Mouse (Mus musculus) monocyte, adult 5-6 weeks (primary cell): ENCODE results near the gene Ccnf. TPM values are rescaled to one million over a fixed set of nuclear protein-coding genes. Genes with fewer than 3 reads are reported as not detected.

Experiments used
- ATAC-seq: fragments of 153-309, 156-312 bp; replicated peaks from 2 replicates; pipeline ENCODE4 v1.8.0; 2017; ENCODE audit warnings: mild to moderate bottlenecking; ENCODE audit not compliant: low TSS enrichment, insufficient number of reproducible peaks, severe bottlenecking, poor library complexity, low FRiP score
- total RNA-seq: library from RNA; stranded (forward); fragments of 200-1000, 200-491, 200-594 nt; gene quantifications from 3 replicates; pipeline ENCODE4 v1.2.3, GENCODE M21; 2017

Ccnf gene
- total RNA-seq, result 1.6 to 4.6 TPM (median 2.0 TPM) in 3 replicates

DNA sequence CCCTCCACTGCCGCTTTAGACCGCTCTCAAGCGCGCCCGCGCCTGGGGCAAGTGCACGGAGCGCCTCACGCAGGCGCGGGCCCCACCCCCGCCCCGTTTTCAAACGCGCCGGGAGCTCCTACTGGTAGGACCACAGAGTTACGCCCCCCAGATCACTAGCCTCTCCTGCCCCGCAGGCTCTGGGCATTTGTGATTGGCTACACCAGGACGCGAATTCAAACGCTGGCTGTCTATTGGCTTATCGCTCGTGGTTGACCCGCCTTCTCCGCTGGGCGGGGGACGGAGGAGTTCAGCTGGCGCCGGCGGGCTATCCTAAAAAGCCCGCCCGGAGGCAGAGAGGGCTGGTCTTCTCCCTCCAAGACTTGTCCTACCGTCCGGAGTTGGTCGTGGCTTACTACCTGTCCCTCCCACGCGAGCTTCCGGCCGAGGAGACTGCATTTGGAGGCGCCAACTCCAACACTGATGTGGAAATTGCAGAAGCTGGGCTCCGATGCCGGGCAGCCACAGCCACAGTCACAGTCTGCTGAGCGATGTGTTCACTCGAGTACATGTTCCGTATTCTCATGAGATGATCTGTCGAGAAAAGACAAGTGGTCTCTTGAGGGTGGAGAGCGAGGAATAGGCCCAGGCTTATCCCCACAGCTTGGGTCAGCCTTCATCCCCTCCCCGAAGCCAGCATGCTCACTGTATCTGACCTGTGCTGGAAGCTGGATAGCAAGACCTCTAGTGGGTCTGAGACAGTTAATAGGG is at the start of gene Ccnf:
Gene Ccnf, minus strand, starts transcription at position 165 of the 750 bp plus-strand sequence.
- peak; percentile 100 for ATAC-seq

DNA sequence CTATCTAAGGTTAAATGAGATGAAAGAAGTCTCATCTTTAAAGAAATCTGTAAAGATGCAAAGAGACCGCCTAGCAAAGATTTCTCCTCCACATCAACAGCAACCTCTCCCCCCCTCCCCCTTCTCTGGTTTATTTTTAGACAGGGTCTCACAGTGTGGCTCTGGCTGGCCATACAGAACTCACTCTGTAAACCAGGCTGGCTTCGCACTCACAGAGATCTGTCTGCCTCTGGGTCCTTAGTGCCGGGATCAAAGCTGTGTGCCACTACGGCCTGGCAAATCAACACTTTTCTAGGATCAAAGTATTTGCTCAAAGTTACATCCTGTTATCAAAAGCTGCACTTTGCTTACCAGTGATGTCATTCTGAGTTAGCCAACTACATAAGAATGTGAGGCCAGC is 49.4 kb upstream of the Ccnf start:
- no peak for ATAC-seq

DNA sequence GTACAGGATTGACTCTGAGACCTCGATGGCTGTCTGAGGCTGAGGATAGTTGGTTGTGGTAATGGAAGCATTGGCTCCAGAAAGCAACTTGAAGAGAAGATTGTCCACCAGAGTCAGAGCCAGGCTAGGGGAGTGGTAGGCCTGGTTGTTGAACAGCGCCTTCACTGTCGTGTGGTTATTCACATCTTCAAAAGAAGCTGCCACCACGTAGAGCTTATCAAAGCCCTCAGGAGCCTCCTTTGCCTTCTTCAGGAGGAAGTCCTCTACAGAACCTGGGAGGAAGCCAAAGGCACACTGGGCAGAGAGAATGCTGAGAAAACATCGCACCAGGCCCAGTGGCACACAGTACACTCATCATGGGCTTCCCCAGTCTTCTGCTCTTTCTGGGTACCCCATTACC is 38.1 kb upstream of the Ccnf start:
- ATAC-seq, result no peak

DNA sequence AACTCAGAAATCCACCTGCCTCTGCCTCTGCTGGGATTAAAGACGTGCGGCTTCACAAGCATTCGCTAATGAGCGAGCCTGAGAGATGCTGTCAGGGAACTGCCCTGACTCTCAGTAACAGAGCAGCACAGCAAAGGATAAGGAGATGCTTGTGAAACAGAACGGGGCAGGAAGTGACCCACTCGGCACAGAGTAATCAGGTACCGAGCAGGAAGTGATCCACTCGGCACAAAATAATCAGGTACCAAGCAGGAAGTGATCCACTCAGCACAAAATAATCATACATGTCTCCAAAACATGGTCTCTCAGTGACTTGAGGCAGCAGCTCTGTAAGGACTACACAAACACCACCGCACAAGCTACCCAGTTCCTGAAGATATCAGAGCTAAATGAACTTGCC is 37.2 kb upstream of the Ccnf start:
- ATAC-seq, result no peak

DNA sequence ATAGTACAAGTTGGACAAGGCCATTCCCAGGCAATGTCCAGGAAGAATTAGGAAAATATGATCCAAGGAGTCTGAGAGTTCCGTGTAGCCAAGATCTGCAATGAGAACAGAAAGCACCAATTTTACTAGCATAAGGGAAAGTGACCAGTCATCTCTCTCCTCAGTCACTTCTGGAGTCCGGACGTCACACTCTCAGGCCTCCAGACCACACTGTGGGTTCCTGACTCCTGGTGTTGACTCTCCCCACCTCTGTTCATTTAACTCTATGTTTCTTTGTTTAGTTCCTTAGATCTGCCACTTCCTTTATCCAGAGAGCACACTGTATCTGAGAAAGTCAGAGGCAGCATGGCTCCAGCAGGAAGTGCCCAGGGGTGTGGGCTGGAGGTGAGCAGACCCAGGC is 34.4 kb upstream of the Ccnf start:
- 0 out of 2 replicates have a peak, but pooled peaks have one; percentile 27 for ATAC-seq

DNA sequence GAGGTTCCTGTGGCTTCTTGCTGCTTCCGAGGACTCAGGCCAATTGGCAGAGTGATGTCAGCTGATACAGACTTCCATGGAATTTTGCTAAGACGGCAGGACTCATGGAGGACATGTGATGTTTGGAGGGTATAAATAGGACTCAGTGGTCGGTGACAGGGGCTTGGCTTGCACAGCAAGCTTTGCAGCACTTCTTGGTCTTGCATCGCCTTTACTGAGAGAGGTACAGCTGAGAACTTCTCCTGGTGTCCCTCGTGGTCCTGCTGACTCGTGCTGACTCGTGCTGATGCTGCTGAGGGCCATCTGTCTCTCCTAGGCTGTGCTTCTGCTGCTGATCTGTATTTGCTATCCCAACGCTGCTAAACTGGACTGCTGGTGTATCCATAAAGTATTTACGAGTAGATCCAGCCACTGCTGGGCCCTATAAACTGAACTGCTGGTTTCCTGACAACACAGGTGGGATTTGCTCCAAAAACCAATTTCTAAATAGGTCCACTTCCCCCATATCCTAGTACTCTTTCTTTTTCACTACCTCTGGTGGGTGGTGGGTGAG is 32.1 kb upstream of the Ccnf start:
- ATAC-seq, result no peak

DNA sequence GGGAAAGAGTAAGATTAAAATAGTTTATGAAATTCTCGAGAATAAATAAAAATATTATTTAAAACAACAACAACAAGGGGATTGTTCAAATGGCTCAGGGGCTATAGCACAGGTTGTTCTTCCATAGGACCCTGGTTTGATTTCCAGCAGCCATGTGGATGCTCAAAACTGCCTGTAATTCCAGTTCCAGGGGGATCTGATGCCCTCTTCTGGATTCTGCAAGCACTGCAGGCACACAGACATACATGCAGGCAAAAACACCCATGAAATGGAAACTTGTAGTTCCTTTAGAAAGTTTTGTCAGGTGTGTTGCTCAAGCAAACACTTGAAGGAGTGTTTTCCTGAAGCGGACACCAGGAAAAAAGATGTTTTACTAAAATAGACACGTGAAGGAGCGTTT is 31.4 kb upstream of the Ccnf start:
- ATAC-seq, result no peak

DNA sequence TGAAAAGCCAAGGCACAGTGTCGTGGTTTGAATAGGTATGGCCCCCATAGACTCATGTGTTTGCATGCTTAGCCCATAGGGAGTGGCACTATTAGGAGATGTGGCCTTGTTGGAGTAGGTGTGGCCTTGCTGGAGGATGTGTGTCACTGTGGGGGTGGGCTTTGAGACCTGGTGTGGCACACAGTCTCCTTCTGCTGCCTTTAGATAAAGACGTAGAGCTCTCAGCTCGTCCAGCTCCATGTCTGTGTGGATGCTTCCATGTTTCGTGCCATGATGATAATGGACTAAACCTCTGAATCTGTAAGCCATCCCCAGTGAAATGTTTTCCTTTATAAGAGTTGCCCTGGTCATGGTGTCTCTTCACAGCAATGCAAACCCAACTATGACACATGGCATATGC is 28.6 kb upstream of the Ccnf start:
- no peak for ATAC-seq

DNA sequence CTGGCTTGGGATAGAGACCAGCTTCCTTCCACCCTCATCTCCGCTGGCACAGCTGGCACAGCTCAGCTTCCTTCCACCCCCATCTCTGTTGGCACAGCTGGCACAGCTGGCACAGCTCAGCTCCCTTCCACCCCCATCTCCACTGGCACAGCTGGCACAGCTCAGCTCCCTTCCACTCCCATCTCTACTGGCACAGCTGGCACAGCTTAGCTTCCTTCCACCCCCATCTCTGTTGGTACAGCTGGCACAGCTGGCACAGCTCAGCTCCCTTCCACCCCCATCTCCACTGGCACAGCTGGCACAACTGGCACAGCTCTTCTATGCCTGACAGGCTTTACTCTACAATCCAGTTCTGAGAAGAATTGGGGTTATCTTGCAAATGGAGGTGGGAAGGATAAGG is 15.8 kb upstream of the Ccnf start:
- no peak for ATAC-seq

DNA sequence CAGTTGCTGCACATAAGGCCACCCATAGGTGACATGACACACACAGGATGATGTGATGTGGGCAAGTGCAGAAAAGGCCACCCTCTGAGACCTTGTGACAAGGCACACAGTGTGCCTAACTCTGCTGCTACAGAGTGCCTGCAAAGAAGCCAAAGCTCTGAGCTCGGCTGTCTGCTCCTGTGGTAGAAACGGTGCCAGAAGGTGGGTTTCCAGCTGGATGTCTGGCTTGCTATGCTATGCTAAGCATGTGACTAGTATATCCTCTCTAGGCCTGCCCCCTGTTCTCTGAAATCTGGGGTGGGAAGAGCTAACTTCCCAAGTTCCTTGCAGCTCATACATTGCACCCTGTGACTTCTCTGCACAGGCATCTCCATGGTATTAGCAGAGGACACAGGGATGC is 13.5 kb upstream of the Ccnf start:
- no peak for ATAC-seq

DNA sequence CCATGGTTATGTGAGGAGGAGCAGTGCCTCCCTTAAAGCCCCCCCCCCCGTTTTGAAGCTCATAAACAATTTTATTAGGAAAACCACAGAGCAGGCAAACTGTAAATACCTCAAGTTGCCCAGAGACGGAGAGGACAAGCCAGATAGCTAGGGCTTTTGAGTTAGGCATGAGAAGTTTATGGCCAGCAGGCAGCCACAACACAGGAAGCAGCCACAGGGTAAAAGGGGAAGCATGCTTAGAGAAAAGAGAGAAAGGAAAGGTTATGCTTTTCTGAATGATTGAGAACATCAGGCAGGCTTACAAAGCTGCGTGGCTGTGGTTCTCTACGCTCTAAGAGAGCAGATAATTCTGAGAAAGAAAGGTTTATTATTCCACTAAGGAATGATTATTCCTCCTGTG is 9.2 kb upstream of the Ccnf start:
- peak; percentile 61; the same call in 1 of the 2 replicates for ATAC-seq

DNA sequence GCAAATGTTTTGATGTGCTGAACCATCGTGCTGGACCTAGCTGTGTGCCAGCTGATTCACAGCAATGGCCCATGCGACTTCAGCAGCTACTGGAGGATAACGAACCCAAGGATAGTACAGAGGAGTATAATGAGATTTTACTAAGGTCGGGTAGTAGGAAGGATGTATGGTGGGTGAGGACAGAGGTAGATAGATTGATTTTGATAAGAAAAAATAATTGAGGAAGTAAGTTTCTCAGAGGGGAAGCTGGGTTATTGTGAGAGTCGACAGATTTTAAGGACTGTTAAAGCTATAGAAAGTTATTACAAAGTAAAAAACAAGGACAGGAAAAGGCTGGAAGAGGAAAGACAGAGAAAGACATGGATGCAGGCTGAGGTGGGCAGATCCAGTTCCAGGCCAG is 8.4 kb upstream of the Ccnf start:
- 0 out of 2 replicates have a peak, but pooled peaks have one; percentile 43 for ATAC-seq

DNA sequence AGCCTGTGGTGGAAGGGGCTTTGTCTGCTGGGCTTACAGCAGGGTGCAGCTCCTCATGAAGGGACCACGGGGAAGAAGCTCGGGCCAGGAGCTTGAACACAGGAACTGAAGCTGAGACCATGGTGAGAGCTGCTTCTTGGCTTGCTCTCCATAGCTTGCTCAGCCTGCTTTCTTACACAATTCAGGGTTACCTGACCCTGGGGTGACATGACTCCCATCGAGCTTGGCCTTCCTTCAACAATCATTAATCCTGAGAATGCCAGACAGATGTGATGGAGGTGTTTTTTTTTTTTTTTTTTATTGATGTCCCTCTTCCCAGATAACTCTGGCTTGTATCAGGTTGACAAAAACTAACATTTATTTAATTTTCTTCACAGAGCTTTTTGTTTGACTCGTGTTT is 7.7 kb upstream of the Ccnf start:
- ATAC-seq, result no peak

DNA sequence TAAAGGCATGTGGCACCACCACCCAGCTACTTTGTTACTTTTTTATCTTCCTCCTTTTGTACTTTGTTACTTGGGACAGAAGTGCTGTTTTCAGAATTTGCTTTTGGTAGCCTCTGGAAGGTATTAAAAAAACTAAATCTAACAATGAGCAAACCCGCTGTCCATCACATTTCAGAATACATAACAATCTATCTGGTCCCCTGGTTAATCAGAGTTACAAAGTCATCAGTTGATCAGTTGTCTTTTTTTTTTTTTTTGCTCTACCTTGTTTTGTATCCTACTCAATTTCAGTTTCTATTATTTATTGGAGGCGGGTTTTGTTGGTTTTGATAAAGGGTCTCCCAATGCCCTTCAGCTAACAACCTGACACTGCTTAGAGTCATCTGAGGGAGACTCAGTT is 1.0 kb upstream of the Ccnf start:
- no peak for ATAC-seq

DNA sequence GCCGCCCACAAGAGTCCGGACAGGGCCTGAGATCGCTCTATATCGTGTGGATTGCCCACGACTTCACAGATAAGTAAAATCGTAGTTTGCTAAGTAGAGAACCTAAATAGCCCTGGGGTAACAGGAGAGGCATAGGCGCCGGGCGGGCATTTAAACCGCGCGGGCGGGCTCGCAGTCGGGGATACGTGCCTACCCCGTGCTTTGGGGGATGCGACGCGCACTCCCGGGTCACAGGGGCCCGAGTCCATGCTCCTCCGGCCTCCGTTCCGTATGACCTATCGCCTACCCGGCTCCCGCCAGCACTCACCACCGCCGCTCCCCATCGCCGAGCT is 330 bp downstream of the Ccnf start:
- ATAC-seq, result no peak

DNA sequence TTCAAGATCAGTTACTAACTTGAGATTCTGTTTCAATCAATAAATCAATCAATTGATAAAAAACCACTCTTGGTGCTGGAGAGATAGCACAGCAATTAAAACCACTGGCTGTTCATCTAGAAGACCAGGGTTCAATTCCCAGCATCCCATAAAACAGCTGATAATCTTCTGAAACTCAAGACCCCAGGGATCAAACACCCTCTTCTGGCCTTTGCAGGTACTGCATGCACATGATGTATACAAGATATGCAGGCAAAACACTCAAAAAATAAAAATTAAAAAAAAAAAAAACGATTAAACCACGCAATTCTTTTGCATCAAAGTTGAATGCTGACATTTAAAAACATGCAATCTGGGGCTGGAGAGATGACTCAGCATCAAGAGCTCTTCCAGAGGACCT is 2.6 kb downstream of the Ccnf start:
- no peak for ATAC-seq

DNA sequence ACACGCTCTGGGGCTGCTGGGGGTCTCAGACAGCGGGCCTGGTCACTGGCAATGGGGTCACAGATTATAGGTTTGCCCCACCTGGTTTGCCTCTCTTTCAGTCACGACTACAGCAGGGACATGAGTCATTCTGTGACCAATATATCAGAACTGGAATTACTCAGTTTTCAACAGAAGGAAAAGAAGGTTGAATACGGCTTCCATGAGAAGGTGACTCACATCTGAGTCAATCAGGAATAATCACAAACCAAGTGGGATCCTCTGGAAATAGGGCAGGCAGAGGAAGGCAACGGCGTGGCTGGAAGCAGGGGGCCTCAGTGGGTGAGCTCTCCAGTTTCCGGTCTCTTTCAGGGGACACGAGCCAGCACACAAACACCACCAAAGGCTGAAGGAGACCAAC is 7.2 kb downstream of the Ccnf start:
- no peak for ATAC-seq

DNA sequence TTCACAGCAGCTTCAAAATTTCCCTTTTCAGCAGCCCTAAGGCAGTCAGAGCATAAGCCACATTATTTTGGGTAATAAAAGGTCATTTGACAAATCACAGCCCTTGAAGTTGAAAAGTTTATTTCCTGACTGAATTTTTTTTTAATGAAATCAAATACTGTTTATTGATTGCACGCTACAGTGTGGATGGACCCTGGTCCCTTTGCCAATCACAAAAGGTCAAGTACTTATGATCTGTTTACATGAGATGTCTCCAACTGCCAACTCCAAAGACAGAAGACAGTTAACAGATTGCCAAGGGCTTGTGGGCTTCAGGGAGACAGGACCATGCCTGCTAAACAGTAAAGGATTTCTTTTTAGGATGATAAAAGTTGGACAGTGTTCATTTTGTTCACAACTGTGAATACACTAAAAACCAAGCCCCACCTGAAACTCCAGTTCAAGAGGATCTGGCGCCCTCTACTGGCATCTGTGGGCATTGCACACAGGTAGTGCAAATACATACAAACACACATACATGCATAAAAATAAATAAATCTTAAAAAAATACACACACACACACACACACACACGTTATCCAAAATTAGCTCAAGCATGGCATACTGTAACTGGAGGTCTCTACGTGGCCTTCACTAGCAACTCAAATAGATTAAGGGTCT is 7.8 kb downstream of the Ccnf start:
- ATAC-seq, result peak; percentile 52; the same call in 1 of the 2 replicates

DNA sequence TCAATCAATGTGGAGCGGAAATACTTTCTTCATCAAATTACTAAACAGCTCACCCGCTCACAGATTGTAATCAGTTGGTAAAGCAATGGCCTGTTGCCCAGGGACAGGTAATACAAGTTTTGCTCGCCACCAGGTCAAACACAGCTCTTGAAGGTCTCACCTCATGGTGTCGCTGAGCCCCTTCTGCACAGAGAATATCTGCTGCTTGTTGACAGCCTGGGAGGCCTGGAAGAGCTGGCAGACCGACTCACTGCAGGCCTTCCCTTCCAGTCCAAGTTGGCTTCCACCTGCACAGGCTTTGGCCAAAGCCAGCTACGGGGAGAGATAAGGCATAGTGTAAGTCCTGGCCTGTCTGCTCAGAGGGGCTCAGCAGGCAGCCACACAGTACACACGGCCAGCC is 14.4 kb downstream of the Ccnf start:
- ATAC-seq, result no peak

DNA sequence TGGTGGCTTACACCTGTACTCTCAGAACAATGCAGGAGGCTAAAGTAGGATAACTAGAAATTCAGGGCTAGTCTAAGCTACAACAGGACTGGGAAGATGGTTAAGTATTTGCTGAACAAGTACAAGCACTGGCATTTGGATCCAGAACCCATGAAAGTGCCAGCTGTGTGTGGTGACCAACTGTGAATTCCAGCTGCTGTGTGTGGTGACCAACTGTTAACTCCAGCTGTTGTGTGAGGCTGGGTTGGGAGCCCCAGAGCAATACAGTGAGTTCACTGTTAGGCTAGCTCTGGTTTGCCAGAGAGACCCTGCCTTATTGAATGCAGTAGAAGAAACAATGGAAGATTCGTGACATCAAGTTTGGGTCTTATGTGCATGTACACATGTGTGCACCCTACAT is 14.8 kb downstream of the Ccnf start:
- ATAC-seq, result no peak
